ENCODE assay signal across 16 mouse cellular contexts in genomic region chr15:98864951-98865350, GRCm38 (mm10). TPM values are rescaled to one million over a fixed set of nuclear protein-coding genes. Genes with fewer than 3 reads are reported as not detected.
DNase-seq lines count a peak whose midpoint lies in the region; TF ChIP-seq lines count a peak whose summit lies in the region.
"Had no signal": no experiment of that assay in that cellular context is flagged by ENCODE, and none has a peak within 500 bp of the region (broad histone marks: within the 10 kb centered on the region; RNA-seq: fewer than 3 reads in every experiment).

No protein-coding gene starts in this region.

- no peak for TF ChIP-seq POLR2A in heart, adult 2 months (IDR thresholded peaks at IDR 0.05; ENCODE audit: insufficient read depth, low read depth, low read length)

- no peak for TF ChIP-seq CTCF in heart, adult 2 months (IDR thresholded peaks at IDR 0.05)

- intact Hi-C loops in heart, adult 2 months (cut with DNase I) = no loop called here

- no peaks in the 10 kb centered on the region for H3K27me3 ChIP-seq in heart, adult 2 months (ENCODE audit: control insufficient read depth, insufficient read depth, low read length)
- H3K27me3 ChIP-seq: CH12.LX, Patski had no signal

- H3K4me1 ChIP-seq in heart, adult 2 months (ENCODE audit: control insufficient read depth, insufficient read depth, low read length) = peaks cover 14% of the 10 kb centered on the region

- DNase-seq in heart, adult 11 months = peak; percentile 89
- no peak for DNase-seq in heart, adult 2 months
- DNase-seq: adrenal gland, adult 2 months; adrenal gland, adult 8-10 months; adrenal gland, postnatal 10 days; adrenal gland, postnatal 14 days; adrenal gland, postnatal 25 days; adrenal gland, postnatal 36 days; B cell, adult 2 months; cerebellum, adult 11 months; cerebellum, adult 11-12 months; cerebellum, adult 18-20 months had no signal

- no peak overlapping the region for H3K27ac ChIP-seq in heart, adult 2 months

- H3K79me2 ChIP-seq in heart, adult 2 months (replicated peaks; ENCODE audit: control insufficient read depth, insufficient read depth, low read length) = peaks cover 6% of the 10 kb centered on the region; the same call in 1 of the 2 replicates

- H3K36me3 ChIP-seq in heart, adult 2 months (ENCODE audit: control insufficient read depth, insufficient read depth, low read length) = no peaks in the 10 kb centered on the region; the same call in 1 of the 2 replicates

- H3K4me3 ChIP-seq in heart, adult 2 months = no peak overlapping the region

- no peak for TF ChIP-seq EP300 in heart, adult 2 months (IDR thresholded peaks at IDR 0.05; ENCODE audit: insufficient read depth, low read depth, low read length)

- 96% methylated on average over 6 of the region's 6 CpGs for WGBS in heart, adult 2 months

- no peak overlapping the region for H3K9ac ChIP-seq in heart, adult 2 months (ENCODE audit: low read depth, low read length)

RNA-seq across cellular contexts. Expression of gene Kmt2d, which starts 6.1 kb away (rescaled TPM):
- total RNA-seq in heart, adult 2 months (2021) = 10 to 100 TPM; 51.3 to 56.5 TPM
- polyA plus RNA-seq in heart, adult 2 months (2012; rRNA removed) = 17.1 and 17.7 TPM in 2 replicates

RNA-seq across cellular contexts. Expression of gene Rhebl1, which starts 29.4 kb away (rescaled TPM):
- 1 to 10 TPM; 1.6 to 2.3 TPM for total RNA-seq in heart, adult 2 months (2021)
- polyA plus RNA-seq in heart, adult 2 months (2012; rRNA removed) = 3.7 and 4.4 TPM in 2 replicates

RNA-seq across cellular contexts. Expression of gene Dhh, which starts 33.4 kb away (rescaled TPM):
- total RNA-seq in heart, adult 2 months (2021) = 1 to 10 TPM in 1 of 2 experiments, under 1 TPM in 1; 0.73 to 1.5 TPM
- polyA plus RNA-seq in heart, adult 2 months (2012; rRNA removed) = 0.94 and 1.8 TPM in 2 replicates
- total RNA-seq: CH12.LX had no signal
- polyA plus RNA-seq: CD4-positive, CD25-positive, alpha-beta regulatory T cell, adult 4 months; G1E; Patski had no signal

RNA-seq across cellular contexts. Expression of gene Prkag1, which starts 33.6 kb away (rescaled TPM):
- 100 to 1,000 TPM; 104 to 114 TPM for total RNA-seq in heart, adult 2 months (2021)
- 95.7 and 200 TPM in 2 replicates for polyA plus RNA-seq in heart, adult 2 months (2012; rRNA removed)

RNA-seq across cellular contexts. Expression of gene Lmbr1l, which starts 53.1 kb away (rescaled TPM):
- total RNA-seq in heart, adult 2 months (2021) = 10 to 100 TPM in 1 of 2 experiments, 1 to 10 TPM in 1; 7.1 to 11.1 TPM
- polyA plus RNA-seq in heart, adult 2 months (2012; rRNA removed) = 23.2 and 25.0 TPM in 2 replicates
